Mouse (Mus musculus) lung, embryonic 15.5 days (tissue): ENCODE measurements around the gene Tiam1. TPM values are rescaled to one million over a fixed set of nuclear protein-coding genes. Genes with fewer than 3 reads are reported as not detected.

Experiments
- ATAC-seq: fragments of 200-750 bp; cut with Nextera tagmentation; 2 replicates; pipeline ENCODE4 v1.8.0; 2017; ENCODE audit warnings: moderate number of reproducible peaks, borderline replicate concordance; ENCODE audit not compliant: low FRiP score, low TSS enrichment; ENCODE audit errors: extremely low read depth
- H3K27ac ChIP-seq: fragments of 300-500 bp; sonication (generic); 2 replicates; pipeline ENCODE4 v1.5.1; 2015; ENCODE audit warnings: moderate library complexity, mild to moderate bottlenecking, inconsistent platforms
- H3K27me3 ChIP-seq: fragments of 300-500 bp; sonication (generic); 2 replicates; pipeline ENCODE4 v1.6.1; 2015; ENCODE audit warnings: inconsistent platforms
- H3K36me3 ChIP-seq: fragments of 300-500 bp; sonication (generic); 2 replicates; pipeline ENCODE4 v1.6.1; 2015; ENCODE audit warnings: inconsistent platforms
- H3K4me1 ChIP-seq: fragments of 300-500 bp; sonication (generic); 2 replicates; pipeline ENCODE4 v1.6.1; 2015; ENCODE audit warnings: inconsistent platforms
- H3K4me2 ChIP-seq: fragments of 300-500 bp; sonication (generic); 2 replicates; pipeline ENCODE4 v1.6.1; 2015; ENCODE audit warnings: inconsistent platforms, mild to moderate bottlenecking, moderate library complexity
- H3K4me3 ChIP-seq: fragments of 300-500 bp; sonication (generic); 2 replicates; pipeline ENCODE4 v1.5.1; 2015; ENCODE audit warnings: mild to moderate bottlenecking, inconsistent platforms
- H3K9ac ChIP-seq: fragments of 300-500 bp; sonication (generic); 2 replicates; pipeline ENCODE4 v1.6.1; 2015; ENCODE audit warnings: inconsistent platforms
- H3K9me3 ChIP-seq: fragments of 300-500 bp; sonication (generic); 2 replicates; pipeline ENCODE4 v1.6.1; 2016; ENCODE audit warnings: inconsistent platforms
- WGBS: fragments of 180-500 bp; shearing (Covaris S2); methylation state at CpG from one replicate; pipeline ENCODE4 v1.1.7; 2015; 5-methylcytosine and 5-hydroxymethylcytosine counted together
- polyA plus RNA-seq: library from polyadenylated mRNA; unstranded; fragments of >200 nt; fragmentation: Nextera tagmentation; extraction: Ambion mirVana; gene quantifications from 2 replicates; pipeline ENCODE4 v1.2.1, GENCODE M21; 2015

Gene Tiam1
- polyA plus RNA-seq, 1 experiment from 2014 or later: 10.8 TPM

DNA sequence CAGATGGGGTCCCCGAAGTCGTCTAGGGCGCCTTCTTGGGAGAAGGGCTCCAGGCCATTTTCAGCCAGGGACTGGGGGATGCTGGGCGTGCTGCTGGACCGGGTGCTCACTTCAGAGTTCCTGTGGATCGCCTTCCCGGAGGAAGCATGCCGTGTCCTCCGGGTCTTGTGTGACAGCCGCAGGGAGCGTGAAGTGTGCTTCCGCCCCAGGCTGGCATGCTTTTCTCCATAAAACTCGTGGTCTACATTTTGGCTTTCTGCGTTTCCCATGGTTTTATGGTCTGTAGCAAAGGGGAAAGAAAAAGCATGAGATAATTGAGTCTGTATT, 245.3 kb downstream of the Tiam1 start:
- H3K27ac ChIP-seq: no peak overlapping the region

GRCm38 (mm10) chr16:89897547-89898298, 245.8 kb downstream of the Tiam1 start:
- Histone ChIP-seq H3K4me3 (no peak overlapping the region), H3K27me3 (no peaks in the 10 kb centered on the region), H3K4me2 (no peak overlapping the region), H3K36me3 (no peaks in the 10 kb centered on the region), H3K9me3 (no peaks in the 10 kb centered on the region), H3K9ac (no peak overlapping the region), H3K4me1 (peaks cover 22% of the 10 kb centered on the region), H3K27ac (no peak overlapping the region)
- 80% methylated on average over 33 of the region's 33 CpGs for WGBS
- ATAC-seq: no peak

More for the DNA sequence above, 245.3 kb downstream of the Tiam1 start:
- Histone ChIP-seq H3K9me3 (no peaks in the 10 kb centered on the region), H3K36me3 (no peaks in the 10 kb centered on the region), H3K4me1 (peaks cover 22% of the 10 kb centered on the region), H3K4me3 (no peak overlapping the region), H3K4me2 (no peak overlapping the region), H3K27me3 (no peaks in the 10 kb centered on the region), H3K9ac (no peak overlapping the region)
- ATAC-seq: no peak
- 89% methylated on average over 14 of the region's 14 CpGs for WGBS

DNA sequence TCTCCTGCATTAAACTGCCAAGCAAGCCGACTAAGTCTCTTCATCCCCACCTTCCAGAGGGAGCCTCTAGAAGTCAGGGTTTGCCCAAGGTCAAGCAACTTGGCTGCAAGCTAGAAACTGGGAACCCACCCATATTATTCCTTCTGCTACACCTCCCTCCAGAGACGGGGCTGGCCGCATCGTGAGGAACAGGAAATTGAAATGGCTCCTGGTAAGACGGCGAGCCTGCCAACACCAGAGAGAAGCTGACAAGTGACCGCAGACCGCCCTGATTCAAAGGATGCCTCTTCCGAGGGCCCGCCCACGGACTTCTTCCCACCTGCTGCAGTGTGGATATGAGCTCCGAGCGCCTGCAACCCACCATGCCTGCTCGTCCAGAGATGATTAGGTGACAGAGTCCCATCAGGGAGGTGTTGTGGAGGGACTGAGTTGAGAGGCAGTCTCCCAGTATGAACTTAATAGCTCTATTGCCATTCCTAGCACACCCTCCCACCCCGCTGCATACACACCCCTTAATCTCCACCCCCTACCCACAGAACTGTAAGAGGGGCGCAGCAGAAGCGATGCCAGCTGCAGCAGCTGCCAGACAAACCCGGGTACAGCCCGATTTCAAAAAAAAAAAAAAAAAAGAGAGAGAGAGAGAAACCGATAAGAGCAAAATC, 246.6 kb downstream of the Tiam1 start:
- Histone ChIP-seq H3K4me2 (no peak overlapping the region), H3K9me3 (no peaks in the 10 kb centered on the region), H3K4me1 (peaks cover 22% of the 10 kb centered on the region), H3K9ac (no peak overlapping the region), H3K27ac (no peak overlapping the region), H3K27me3 (no peaks in the 10 kb centered on the region), H3K36me3 (no peaks in the 10 kb centered on the region), H3K4me3 (no peak overlapping the region)
- WGBS: 65% methylated on average over 20 of the region's 20 CpGs
- ATAC-seq: 0 out of 2 replicates have a peak, but pooled peaks have one; percentile 35

DNA sequence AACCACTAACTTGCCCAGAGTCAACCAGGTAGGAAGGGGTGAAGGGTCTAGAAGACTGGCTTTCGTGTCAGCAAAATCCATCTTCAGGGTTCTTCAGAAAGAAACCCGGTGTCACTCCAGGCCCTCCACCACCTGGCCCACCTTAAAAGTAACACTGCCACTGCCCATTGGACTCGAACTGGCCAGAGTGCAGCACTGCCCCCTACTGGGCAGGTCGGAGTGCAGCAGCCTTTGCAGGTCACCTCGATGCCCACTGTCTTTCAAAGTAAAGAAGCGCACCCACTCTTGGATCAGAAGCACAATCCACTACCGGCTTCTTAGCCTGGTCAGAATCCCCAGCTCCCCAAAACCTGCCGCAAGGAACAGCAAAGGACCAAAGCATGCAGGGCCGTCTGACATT, 247.2 kb downstream of the Tiam1 start:
- H3K9ac ChIP-seq: no peak overlapping the region
- H3K4me2 ChIP-seq: no peak overlapping the region
- H3K4me3 ChIP-seq: no peak overlapping the region
- no peaks in the 10 kb centered on the region for H3K27me3 ChIP-seq
- no peaks in the 10 kb centered on the region for H3K9me3 ChIP-seq
- no peak for ATAC-seq
- H3K27ac ChIP-seq: no peak overlapping the region
- 70% methylated on average over 9 of the region's 9 CpGs for WGBS
- peaks cover 22% of the 10 kb centered on the region for H3K4me1 ChIP-seq
- no peaks in the 10 kb centered on the region for H3K36me3 ChIP-seq

DNA sequence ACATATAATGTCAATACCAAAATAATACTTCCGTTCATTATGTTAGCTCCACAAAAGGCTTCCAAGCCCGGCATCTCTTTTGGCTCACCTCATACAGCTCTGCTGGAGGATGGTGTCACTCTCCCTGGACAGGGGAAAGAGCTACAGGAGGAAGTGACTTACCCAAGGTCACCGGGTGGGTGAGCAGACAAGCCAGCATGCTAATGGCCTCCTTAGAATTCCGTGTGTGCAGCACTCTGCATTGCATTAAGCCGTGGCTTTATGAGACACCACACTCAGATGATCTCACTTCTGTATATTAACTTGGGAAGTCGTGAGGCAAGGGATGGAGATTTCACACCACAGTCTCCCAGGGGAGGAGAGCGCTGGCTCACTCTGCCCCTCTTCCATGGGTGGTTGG, 248.3 kb downstream of the Tiam1 start:
- no peak for ATAC-seq
- 69% methylated on average over 7 of the region's 7 CpGs for WGBS
- H3K27me3 ChIP-seq: no peaks in the 10 kb centered on the region
- H3K4me1 ChIP-seq: peaks cover 22% of the 10 kb centered on the region
- H3K36me3 ChIP-seq: no peaks in the 10 kb centered on the region
- no peak overlapping the region for H3K4me2 ChIP-seq
- H3K9me3 ChIP-seq: no peaks in the 10 kb centered on the region
- H3K9ac ChIP-seq: no peak overlapping the region
- H3K27ac ChIP-seq: no peak overlapping the region; the same call in 1 of the 2 replicates
- no peak overlapping the region for H3K4me3 ChIP-seq

- Histone ChIP-seq H3K4me3 (no peak overlapping the region), H3K9me3 (no peaks in the 10 kb centered on the region), H3K36me3 (no peaks in the 10 kb centered on the region), H3K4me1 (peaks cover 22% of the 10 kb centered on the region), H3K27me3 (no peaks in the 10 kb centered on the region), H3K4me2 (no peak overlapping the region), H3K27ac (no peak overlapping the region; the same call in 1 of the 2 replicates), H3K9ac (no peak overlapping the region)
- ATAC-seq: no peak
- 27% methylated on average over 8 of the region's 8 CpGs for WGBS
Observed at GRCm38 (mm10) chr16:89894816-89895215, 248.8 kb downstream of the Tiam1 start.

DNA sequence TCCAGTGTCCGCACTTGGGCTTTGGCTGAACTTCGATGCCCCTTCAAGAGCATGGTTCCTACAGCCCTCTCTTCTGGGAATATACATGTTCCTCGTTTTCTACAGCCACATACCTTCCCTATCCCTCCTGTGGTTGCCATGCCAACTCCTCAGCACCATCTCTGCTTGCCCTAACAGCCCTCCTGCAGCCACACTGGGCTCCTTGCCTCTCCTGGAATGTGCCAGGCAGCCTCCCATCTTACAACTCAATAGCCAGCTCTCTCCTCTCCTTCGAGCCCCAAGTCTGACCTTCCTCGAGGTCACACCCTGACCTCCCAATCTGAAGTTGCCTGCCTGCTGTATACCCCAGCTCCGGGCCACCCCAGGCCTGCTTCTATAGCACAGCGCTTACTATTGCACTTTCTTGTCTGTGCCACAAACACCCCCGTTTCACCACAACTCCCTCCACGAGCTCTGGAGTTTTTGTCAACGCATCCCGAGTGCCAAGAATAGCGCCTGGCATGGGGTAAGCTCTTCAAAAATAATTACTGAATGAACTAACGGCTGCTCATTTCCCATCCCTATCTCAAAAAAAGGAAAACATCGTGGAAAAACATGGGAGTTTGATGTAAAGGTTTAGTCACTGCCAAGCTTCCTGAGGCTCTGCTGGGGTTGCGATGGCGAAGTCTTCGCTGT, 252.9 kb downstream of the Tiam1 start:
- Histone ChIP-seq H3K4me3 (no peak overlapping the region), H3K4me2 (no peak overlapping the region), H3K9me3 (no peaks in the 10 kb centered on the region), H3K36me3 (no peaks in the 10 kb centered on the region), H3K27me3 (no peaks in the 10 kb centered on the region), H3K4me1 (peaks cover 12% of the 10 kb centered on the region), H3K9ac (no peak overlapping the region), H3K27ac (no peak overlapping the region)
- 62% methylated on average over 17 of the region's 17 CpGs for WGBS
- no peak for ATAC-seq

DNA sequence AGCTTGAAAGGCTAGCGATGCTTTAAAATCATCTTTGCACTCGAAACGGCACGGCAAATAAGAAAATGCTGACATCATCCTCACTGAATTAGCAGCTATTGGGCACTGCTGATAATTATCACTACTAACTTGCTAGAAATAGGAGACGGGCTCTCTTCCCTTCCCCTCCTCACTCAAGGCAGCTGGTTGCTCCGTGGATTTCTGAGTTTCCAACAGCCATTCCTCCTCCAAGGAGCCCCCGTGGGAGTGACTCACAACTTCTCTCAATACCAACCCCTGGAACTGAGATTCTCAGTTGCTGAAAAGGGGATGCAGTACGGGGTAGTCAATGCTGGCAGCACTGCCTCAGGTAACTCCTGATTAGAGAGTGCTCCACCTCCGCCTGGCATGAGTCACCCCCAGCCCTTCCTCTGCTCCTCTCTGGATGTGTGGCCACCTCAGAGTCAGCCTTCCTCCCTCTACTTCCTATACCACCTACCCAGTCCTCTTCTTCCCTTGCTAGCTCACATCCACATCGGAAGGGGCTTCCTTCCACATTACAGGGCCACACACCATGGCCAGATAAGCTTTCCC, 253.6 kb downstream of the Tiam1 start:
- Histone ChIP-seq H3K4me2 (no peak overlapping the region), H3K27me3 (no peaks in the 10 kb centered on the region), H3K27ac (no peak overlapping the region), H3K4me1 (peaks cover 7% of the 10 kb centered on the region), H3K36me3 (no peaks in the 10 kb centered on the region), H3K9ac (no peak overlapping the region), H3K9me3 (no peaks in the 10 kb centered on the region), H3K4me3 (no peak overlapping the region)
- WGBS: 63% methylated on average over 10 of the region's 10 CpGs
- ATAC-seq: 0 out of 2 replicates have a peak, but pooled peaks have one; percentile 30

DNA sequence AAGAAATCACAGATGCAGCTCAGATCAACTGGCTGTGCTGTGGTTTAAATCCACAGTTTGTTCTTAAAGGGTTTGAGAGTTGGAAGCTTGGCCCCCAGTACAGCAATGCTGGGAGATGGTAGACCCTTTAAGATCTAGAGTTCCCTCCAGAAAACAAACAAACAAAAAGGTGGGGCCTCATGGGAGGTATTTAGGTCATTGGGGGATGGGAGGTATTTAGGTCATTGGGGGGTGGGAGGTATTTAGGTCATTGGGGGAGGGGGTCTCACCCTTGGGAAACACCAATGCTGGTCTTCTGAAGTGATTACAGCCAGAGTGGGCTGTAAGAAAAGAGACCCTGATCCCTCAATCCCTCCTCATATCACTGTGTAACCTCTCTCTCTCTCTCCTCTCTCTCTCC, 257.0 kb downstream of the Tiam1 start:
- Histone ChIP-seq H3K4me3 (no peak overlapping the region), H3K4me2 (no peak overlapping the region), H3K27ac (no peak overlapping the region), H3K4me1 (no peaks in the 10 kb centered on the region), H3K27me3 (no peaks in the 10 kb centered on the region), H3K36me3 (no peaks in the 10 kb centered on the region), H3K9ac (no peak overlapping the region), H3K9me3 (no peaks in the 10 kb centered on the region)
- no peak for ATAC-seq

DNA sequence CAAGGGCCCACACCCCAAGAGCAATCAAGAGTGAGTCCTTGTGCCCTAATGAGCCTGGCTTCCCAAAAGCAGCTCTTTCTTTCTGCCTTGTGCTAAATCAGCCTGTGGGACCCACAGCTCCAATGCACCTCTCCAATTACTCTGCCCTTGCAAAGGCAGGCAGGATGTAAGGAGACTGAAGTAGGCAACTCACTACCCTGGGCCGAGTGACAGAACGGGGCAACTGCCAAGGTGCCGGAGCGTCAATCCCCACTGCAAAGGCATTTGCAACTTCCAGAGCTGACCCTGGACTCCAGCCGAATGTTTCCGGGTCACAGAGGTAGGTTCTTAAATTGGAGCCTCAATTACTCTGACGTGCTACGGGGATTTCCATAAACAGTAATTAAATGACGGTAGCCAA, 257.9 kb downstream of the Tiam1 start:
- no peaks in the 10 kb centered on the region for H3K27me3 ChIP-seq
- H3K9me3 ChIP-seq: no peaks in the 10 kb centered on the region
- ATAC-seq: no peak
- WGBS: 67% methylated on average over 9 of the region's 9 CpGs
- H3K4me3 ChIP-seq: no peak overlapping the region
- H3K36me3 ChIP-seq: no peaks in the 10 kb centered on the region
- no peaks in the 10 kb centered on the region for H3K4me1 ChIP-seq
- no peak overlapping the region for H3K27ac ChIP-seq
- no peak overlapping the region for H3K4me2 ChIP-seq
- H3K9ac ChIP-seq: no peak overlapping the region

- WGBS: 94% methylated on average over 4 of the region's 4 CpGs
- H3K4me3 ChIP-seq: no peak overlapping the region
- no peak for ATAC-seq
- no peaks in the 10 kb centered on the region for H3K4me1 ChIP-seq
- no peak overlapping the region for H3K9ac ChIP-seq
- H3K9me3 ChIP-seq: no peaks in the 10 kb centered on the region
- H3K27ac ChIP-seq: no peak overlapping the region
- H3K27me3 ChIP-seq: no peaks in the 10 kb centered on the region
- no peak overlapping the region for H3K4me2 ChIP-seq
- H3K36me3 ChIP-seq: no peaks in the 10 kb centered on the region
Observed at GRCm38 (mm10) chr16:89883897-89884296, 259.7 kb downstream of the Tiam1 start.
